Mouse (Mus musculus) T-helper 2 cell (primary cell): ENCODE measurements around the gene Trappc4.

Experiments used
- in situ Hi-C: fragments of 300-600 bp; cut with MboI, MseI; formaldehyde crosslinking; loops from one replicate; pipeline ENCODE4 v1.15.1; 2025; ENCODE audit warnings: high pct_unique_total_duplicates

Trappc4 gene

GRCm38 (mm10) chr9:44361190-44361917 is 46.0 kb downstream of the Trappc4 start, which contains the start of gene Vps11:
Gene Vps11 (minus strand): TSS chr9:44361670.
- in situ Hi-C loops, result no loop called here

GRCm38 (mm10) chr9:44357207-44357606 is 50.2 kb downstream of the Trappc4 start:
- in situ Hi-C loops, result no loop called here
